Mouse (Mus musculus): ENCODE data around the gene Abi3bp. TPM values are rescaled to one million over a fixed set of nuclear protein-coding genes. Genes with fewer than 3 reads are reported as not detected.

The Abi3bp gene
- polyA plus RNA-seq, 1 experiment from 2014 or later = 0.36 TPM

- Histone ChIP-seq H3K27ac (no peak overlapping the region), H3K27me3 (no peaks in the 10 kb centered on the region), H3K4me2 (replicated peaks) (peak overlapping the region; percentile 16), H3K9me3 (no peaks in the 10 kb centered on the region), H3K4me3 (replicated peaks) (no peak overlapping the region), H3K4me1 (replicated peaks) (no peaks in the 10 kb centered on the region), H3K9ac (replicated peaks) (no peak overlapping the region), H3K36me3 (no peaks in the 10 kb centered on the region)
- WGBS = 70% methylated on average over 12 of the region's 12 CpGs
- ATAC-seq = no peak
These were observed 177.7 kb downstream of the Abi3bp start for GRCm38 (mm10) chr16:56655193-56655910.

GRCm38 (mm10) chr16:56658866-56659265 lies 181.2 kb downstream of the Abi3bp start:
- Histone ChIP-seq H3K9ac (replicated peaks) (no peak overlapping the region), H3K27me3 (no peaks in the 10 kb centered on the region), H3K9me3 (no peaks in the 10 kb centered on the region), H3K4me2 (replicated peaks) (no peak overlapping the region), H3K4me3 (replicated peaks) (no peak overlapping the region), H3K27ac (no peak overlapping the region), H3K36me3 (no peaks in the 10 kb centered on the region), H3K4me1 (replicated peaks) (no peaks in the 10 kb centered on the region)
- ATAC-seq = no peak

GRCm38 (mm10) chr16:56669520-56669919 lies 191.8 kb downstream of the Abi3bp start:
- Histone ChIP-seq H3K9ac (replicated peaks) (no peak overlapping the region), H3K27ac (no peak overlapping the region), H3K36me3 (no peaks in the 10 kb centered on the region), H3K4me1 (replicated peaks) (no peaks in the 10 kb centered on the region), H3K9me3 (no peaks in the 10 kb centered on the region), H3K4me3 (replicated peaks) (no peak overlapping the region), H3K27me3 (no peaks in the 10 kb centered on the region), H3K4me2 (replicated peaks) (no peak overlapping the region)
- WGBS = 95% methylated on average over 5 of the region's 5 CpGs
- ATAC-seq = no peak

GRCm38 (mm10) chr16:56670941-56671340 lies 193.3 kb downstream of the Abi3bp start:
- no peak for ATAC-seq
- Histone ChIP-seq H3K27ac (no peak overlapping the region), H3K9ac (replicated peaks) (no peak overlapping the region), H3K27me3 (no peaks in the 10 kb centered on the region), H3K4me1 (replicated peaks) (no peaks in the 10 kb centered on the region), H3K36me3 (no peaks in the 10 kb centered on the region), H3K9me3 (no peaks in the 10 kb centered on the region), H3K4me3 (replicated peaks) (no peak overlapping the region), H3K4me2 (replicated peaks) (no peak overlapping the region)
- 84% methylated on average over 8 of the region's 8 CpGs for WGBS

GRCm38 (mm10) chr16:56673420-56673819 lies 195.7 kb downstream of the Abi3bp start:
- Histone ChIP-seq H3K4me2 (replicated peaks) (no peak overlapping the region), H3K36me3 (no peaks in the 10 kb centered on the region), H3K27ac (no peak overlapping the region), H3K27me3 (no peaks in the 10 kb centered on the region), H3K4me3 (replicated peaks) (no peak overlapping the region), H3K9ac (replicated peaks) (no peak overlapping the region), H3K9me3 (no peaks in the 10 kb centered on the region), H3K4me1 (replicated peaks) (no peaks in the 10 kb centered on the region)
- ATAC-seq = no peak
- 96% methylated on average over 2 of the region's 2 CpGs for WGBS

- Histone ChIP-seq H3K4me2 (replicated peaks) (no peak overlapping the region), H3K4me3 (replicated peaks) (no peak overlapping the region), H3K4me1 (replicated peaks) (0 out of 2 replicates have a peak, but pooled peaks cover 3% of the 10 kb centered on the region), H3K36me3 (no peaks in the 10 kb centered on the region), H3K27me3 (no peaks in the 10 kb centered on the region), H3K9me3 (no peaks in the 10 kb centered on the region), H3K27ac (no peak overlapping the region), H3K9ac (replicated peaks) (no peak overlapping the region)
- no peak for ATAC-seq
- 81% methylated on average over 4 of the region's 4 CpGs for WGBS
These were observed 199.5 kb downstream of the Abi3bp start for GRCm38 (mm10) chr16:56677146-56677545.

DNA sequence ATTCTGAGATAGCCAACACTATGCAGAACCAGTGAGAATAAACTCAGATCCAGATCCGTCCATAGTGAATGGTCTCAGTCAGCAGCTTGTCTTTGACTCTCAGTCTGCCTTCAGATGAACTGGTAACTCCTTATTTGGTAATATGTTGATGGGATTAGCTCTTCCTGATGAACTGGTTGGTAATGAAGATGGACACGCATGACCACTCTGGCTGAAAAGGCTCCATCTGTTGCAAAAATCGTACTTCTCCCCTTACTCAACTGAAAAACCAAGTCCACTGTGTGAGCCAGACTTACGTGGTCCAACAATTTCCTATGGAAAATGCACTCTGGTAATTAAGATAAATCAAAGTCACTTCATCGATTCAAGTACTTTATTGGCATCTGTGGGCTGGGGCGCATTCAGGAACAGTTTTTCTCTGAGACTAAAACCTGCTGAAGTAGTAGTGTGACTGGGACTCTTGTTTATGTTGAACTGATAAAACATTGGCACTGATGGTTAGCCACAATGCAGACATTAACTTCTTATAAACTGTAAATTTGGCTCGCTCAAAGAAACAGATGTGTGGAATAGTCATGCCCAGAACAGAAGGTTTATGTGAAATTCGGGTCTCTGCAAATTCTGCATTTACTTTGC lies 203.4 kb downstream of the Abi3bp start:
- Histone ChIP-seq H3K27ac (no peak overlapping the region), H3K4me1 (replicated peaks) (0 out of 2 replicates have a peak, but pooled peaks cover 3% of the 10 kb centered on the region), H3K36me3 (peaks cover 21% of the 10 kb centered on the region), H3K9ac (replicated peaks) (no peak overlapping the region), H3K27me3 (no peaks in the 10 kb centered on the region), H3K4me3 (replicated peaks) (no peak overlapping the region), H3K4me2 (replicated peaks) (no peak overlapping the region), H3K9me3 (no peaks in the 10 kb centered on the region)
- ATAC-seq = 0 out of 2 replicates have a peak, but pooled peaks have one; percentile 34
- WGBS = 64% methylated on average over 8 of the region's 8 CpGs

GRCm38 (mm10) chr16:56686747-56687146 lies 209.1 kb downstream of the Abi3bp start:
- Histone ChIP-seq H3K4me1 (replicated peaks) (no peaks in the 10 kb centered on the region), H3K4me3 (replicated peaks) (no peak overlapping the region), H3K27me3 (no peaks in the 10 kb centered on the region), H3K36me3 (peaks cover 46% of the 10 kb centered on the region), H3K27ac (no peak overlapping the region), H3K9ac (replicated peaks) (no peak overlapping the region), H3K4me2 (replicated peaks) (no peak overlapping the region), H3K9me3 (no peaks in the 10 kb centered on the region)
- WGBS = 93% methylated on average over 5 of the region's 5 CpGs
- ATAC-seq = no peak

- H3K9me3 ChIP-seq = no peaks in the 10 kb centered on the region
- ATAC-seq = no peak
- H3K4me2 ChIP-seq (replicated peaks) = no peak overlapping the region
- H3K27me3 ChIP-seq = no peaks in the 10 kb centered on the region
- no peak overlapping the region for H3K4me3 ChIP-seq (replicated peaks)
- H3K4me1 ChIP-seq (replicated peaks) = no peaks in the 10 kb centered on the region
- peaks cover 39% of the 10 kb centered on the region for H3K36me3 ChIP-seq
- H3K9ac ChIP-seq (replicated peaks) = no peak overlapping the region
- H3K27ac ChIP-seq = no peak overlapping the region
- 94% methylated on average over 7 of the region's 7 CpGs for WGBS
These were observed 213.0 kb downstream of the Abi3bp start for GRCm38 (mm10) chr16:56690715-56691114.

DNA sequence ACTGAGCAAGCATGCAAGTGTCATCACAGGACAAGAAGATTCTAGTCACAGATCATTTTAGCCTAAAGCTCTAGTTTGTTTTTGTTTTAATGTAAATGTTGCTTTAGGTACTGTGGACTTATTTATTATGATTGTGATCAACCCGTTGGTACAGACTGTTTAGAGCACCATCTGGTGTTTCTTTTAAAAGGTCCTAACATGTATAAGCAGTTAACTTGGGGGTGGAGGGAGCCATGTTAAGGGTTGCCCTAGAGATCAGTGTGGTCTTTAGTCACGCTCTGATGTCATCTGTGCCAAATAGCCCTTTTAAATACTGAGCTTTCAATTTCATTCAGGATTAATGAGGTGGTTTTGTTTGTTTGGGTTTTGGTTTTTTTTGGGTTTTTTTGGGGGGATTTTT lies 218.8 kb downstream of the Abi3bp start:
- Histone ChIP-seq H3K4me3 (replicated peaks) (no peak overlapping the region), H3K4me2 (replicated peaks) (no peak overlapping the region), H3K27ac (no peak overlapping the region), H3K27me3 (no peaks in the 10 kb centered on the region), H3K9ac (replicated peaks) (no peak overlapping the region), H3K9me3 (no peaks in the 10 kb centered on the region), H3K36me3 (peaks cover 30% of the 10 kb centered on the region), H3K4me1 (replicated peaks) (no peaks in the 10 kb centered on the region)
- no peak for ATAC-seq
- 76% methylated on average over 2 of the region's 2 CpGs for WGBS

DNA sequence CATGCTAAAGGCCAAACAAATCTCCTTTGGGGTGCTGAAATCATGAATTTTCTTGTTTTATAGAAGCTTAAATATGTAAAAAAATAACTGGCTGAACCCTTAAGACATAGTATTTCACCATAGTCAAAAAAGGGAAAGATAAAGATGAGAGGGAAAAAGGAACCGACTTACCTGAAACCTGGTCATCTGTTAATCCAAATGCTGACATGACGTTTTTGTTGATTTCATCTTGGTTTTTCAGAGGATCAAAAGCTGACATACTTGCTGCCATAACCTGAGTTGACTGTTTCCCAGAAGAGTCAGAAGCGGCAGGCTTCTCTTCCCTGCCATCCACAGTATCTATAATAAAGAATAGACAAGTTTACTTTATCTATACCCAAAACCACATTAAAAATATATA lies 223.2 kb downstream of the Abi3bp start:
- Histone ChIP-seq H3K4me3 (replicated peaks) (no peak overlapping the region), H3K36me3 (peaks cover 36% of the 10 kb centered on the region), H3K27me3 (no peaks in the 10 kb centered on the region), H3K9me3 (no peaks in the 10 kb centered on the region), H3K4me2 (replicated peaks) (no peak overlapping the region), H3K27ac (no peak overlapping the region), H3K9ac (replicated peaks) (no peak overlapping the region), H3K4me1 (replicated peaks) (no peaks in the 10 kb centered on the region)
- no peak for ATAC-seq
- WGBS = 92% methylated on average over 3 of the region's 3 CpGs

DNA sequence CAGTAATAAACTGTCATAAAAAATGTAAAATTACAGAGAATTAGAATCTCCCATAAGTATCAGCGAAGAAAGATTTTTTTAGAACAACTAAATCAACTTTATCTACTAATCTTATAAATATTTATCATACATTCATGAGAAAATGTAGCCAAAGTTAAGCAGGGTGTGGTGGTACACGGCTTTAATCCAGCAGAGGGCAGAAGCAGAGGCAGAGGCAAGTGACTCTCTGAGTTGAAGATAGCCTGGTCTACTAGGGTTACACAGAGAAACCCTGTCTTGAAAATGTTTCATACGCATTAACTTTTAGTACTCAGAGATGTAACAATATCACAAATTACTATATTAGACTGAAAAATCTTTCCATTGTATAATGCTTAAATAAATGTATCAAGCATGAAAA lies 228.1 kb downstream of the Abi3bp start:
- no peak overlapping the region for H3K4me2 ChIP-seq (replicated peaks)
- no peak for ATAC-seq
- no peaks in the 10 kb centered on the region for H3K9me3 ChIP-seq
- 85% methylated on average over 3 of the region's 3 CpGs for WGBS
- H3K4me3 ChIP-seq (replicated peaks) = no peak overlapping the region
- no peak overlapping the region for H3K27ac ChIP-seq
- no peak overlapping the region for H3K9ac ChIP-seq (replicated peaks)
- no peaks in the 10 kb centered on the region for H3K27me3 ChIP-seq
- H3K4me1 ChIP-seq (replicated peaks) = no peaks in the 10 kb centered on the region
- peaks cover 60% of the 10 kb centered on the region for H3K36me3 ChIP-seq
